Mouse (Mus musculus) liver, embryonic 14.5 days (tissue): ENCODE data around the gene Gmip.

Source experiments
- CTCF ChIP-seq: IDR thresholded peaks from 2 replicates; pipeline ENCODE4 v1.5.1; 2016; ENCODE audit warnings: antibody characterized with exemption, low read depth, control low read depth
- EP300 ChIP-seq: IDR thresholded peaks from 2 replicates; pipeline ENCODE4 v1.6.1; 2016; ENCODE audit warnings: antibody characterized with exemption, low read depth

DNA sequence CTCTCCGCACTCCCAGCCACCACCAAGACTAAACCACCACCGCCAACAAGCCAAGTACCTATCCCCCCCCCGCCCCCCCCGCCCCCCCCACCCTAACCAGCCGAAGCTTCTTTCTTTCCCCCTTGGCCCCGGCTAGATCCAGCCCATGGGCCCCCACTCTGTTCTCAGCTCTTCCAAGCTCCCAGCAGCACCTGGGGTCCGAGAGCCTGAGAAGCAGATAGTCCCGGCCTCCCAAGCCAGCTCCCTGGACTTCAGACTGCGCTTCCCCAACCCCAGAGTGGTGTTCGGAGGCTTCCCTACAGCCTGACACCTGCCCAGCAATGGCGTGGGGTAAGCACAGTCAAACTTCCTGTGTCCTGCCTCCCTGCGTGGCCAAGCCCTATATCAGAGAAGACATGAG lies 31.4 kb upstream of the Gmip start:
- TF ChIP-seq CTCF (no peak), EP300 (no peak)
